Mouse (Mus musculus): ENCODE measurements around the gene Slc6a16.

DNA sequence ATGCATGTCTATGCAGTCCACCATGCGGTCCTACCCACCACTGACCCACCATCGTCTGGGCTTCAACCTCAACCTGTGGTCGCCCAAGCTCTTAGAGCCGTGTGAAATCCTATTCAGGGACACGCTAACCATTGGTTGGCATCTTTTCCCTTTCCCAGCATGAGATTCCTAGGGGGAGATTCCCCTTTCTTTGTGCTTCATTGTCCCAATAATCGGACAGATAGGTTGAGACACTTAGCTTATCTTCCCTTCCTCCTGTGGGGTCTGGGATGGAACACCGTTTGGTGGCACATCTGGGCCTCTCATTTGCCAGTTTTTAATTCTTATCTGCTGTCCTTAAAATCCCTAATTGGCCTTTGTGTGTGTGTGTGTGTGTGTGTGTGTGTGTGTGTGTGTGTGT lies 776 bp upstream of the Slc6a16 start:
- no peak for TF ChIP-seq CTCF (IDR thresholded peaks at IDR 0.05; ENCODE audit: insufficient read depth, low read depth, low read length)
- TF ChIP-seq POLR2A (IDR thresholded peaks at IDR 0.05; ENCODE audit: insufficient read depth, low read depth, low read length) = no peak
